Mouse (Mus musculus): ENCODE measurements at regions not wholly inside any gene's neighbourhood (a gene's known extent, or its start where the extent isn't known, plus 50 kb on each side); places are given as distances from the start of the nearest gene placed in this dataset.

DNA sequence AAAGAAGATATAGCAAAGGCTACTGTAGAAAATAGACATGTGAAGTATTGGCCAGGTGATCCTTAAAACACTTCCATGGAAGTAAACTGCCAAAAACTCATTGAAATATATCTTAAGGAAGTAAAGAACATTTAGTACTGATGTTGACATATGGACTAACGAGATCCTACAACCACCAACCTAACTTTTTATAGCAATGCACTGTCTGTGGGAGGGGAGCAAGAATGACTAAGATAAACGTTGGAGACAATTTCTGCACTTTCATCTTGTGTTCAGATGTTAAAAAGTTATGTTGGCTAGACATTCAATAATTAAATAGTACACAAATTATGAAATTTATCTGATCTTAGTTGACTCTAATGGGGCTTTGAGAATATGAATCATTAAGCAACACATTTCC, 534.5 kb upstream of the Nova1 start:
- TF ChIP-seq CTCF (IDR thresholded peaks at IDR 0.05; ENCODE audit: low read depth): no peak
- 42% methylated on average over 2 of the region's 2 CpGs for WGBS
- no peak for DNase-seq (ENCODE audit: low spot score)
- ATAC-seq (replicated peaks; ENCODE audit: low FRiP score, low read depth): no peak
- Histone ChIP-seq H3K4me3 (replicated peaks; ENCODE audit: low read depth, low read length) (no peak overlapping the region), H3K36me3 (ENCODE audit: insufficient read depth, low read length) (no peaks in the 10 kb centered on the region), H3K9me3 (replicated peaks; ENCODE audit: low read length) (no peaks in the 10 kb centered on the region), H3K27ac (no peak overlapping the region), H3K9ac (ENCODE audit: low read depth, low read length) (no peak overlapping the region), H3K4me1 (replicated peaks; ENCODE audit: insufficient read depth, low read length) (no peaks in the 10 kb centered on the region), H3K4me2 (ENCODE audit: low read length) (no peak overlapping the region), H3K27me3 (ENCODE audit: insufficient read depth, low read length) (no peaks in the 10 kb centered on the region)

DNA sequence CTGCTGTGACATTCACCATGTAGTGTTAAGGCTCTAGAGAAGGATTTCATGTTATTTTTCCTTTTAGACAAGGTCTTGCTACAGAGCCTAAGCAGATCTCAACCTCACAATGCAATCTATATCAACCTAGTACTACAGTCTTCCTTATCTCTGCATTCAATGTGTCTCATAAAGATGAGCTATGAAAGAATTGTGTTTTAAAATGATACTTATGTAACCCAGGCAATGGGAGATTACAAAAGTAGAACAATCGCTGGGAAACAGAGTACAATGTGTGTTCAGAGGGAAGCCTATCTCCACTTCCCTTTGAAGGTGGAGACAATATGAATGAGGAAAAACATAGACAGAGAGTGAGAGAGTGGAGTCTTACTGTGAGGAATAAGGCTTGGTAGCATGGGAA, 532.5 kb upstream of the Nova1 start:
- Histone ChIP-seq H3K9ac (ENCODE audit: low read depth, low read length) (no peak overlapping the region), H3K27ac (no peak overlapping the region), H3K4me1 (replicated peaks; ENCODE audit: insufficient read depth, low read length) (no peaks in the 10 kb centered on the region), H3K4me3 (replicated peaks; ENCODE audit: low read depth, low read length) (no peak overlapping the region), H3K4me2 (ENCODE audit: low read length) (no peak overlapping the region), H3K36me3 (ENCODE audit: insufficient read depth, low read length) (no peaks in the 10 kb centered on the region), H3K9me3 (replicated peaks; ENCODE audit: low read length) (no peaks in the 10 kb centered on the region), H3K27me3 (ENCODE audit: insufficient read depth, low read length) (no peaks in the 10 kb centered on the region)
- no peak for DNase-seq (ENCODE audit: low spot score)
- WGBS: 95% methylated on average over 1 of the region's 1 CpGs
- no peak for ATAC-seq (replicated peaks; ENCODE audit: low FRiP score, low read depth)
- no peak for TF ChIP-seq CTCF (IDR thresholded peaks at IDR 0.05; ENCODE audit: low read depth)

DNA sequence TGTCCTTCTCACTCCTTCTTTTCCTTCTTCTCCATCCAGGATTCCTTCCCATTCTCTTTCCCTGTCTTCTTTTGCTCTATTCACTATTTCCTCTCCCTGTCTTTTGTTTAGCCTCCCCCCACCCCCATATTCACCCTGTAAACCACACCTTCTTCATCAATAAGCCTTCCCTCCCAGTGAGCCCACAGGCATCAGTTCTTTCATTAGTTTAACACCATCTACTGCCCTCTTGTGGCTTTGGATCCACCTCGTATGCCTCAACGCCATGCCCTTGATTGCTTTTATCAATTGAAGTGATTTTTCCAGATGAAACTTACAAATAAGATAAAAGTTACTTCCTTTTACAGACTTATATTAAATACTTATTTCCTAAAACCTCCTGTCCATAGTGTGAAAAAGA, 494.7 kb upstream of the Nova1 start:
- Histone ChIP-seq H3K36me3 (ENCODE audit: insufficient read depth, low read length) (no peaks in the 10 kb centered on the region), H3K4me3 (replicated peaks; ENCODE audit: low read depth, low read length) (no peak overlapping the region), H3K9me3 (replicated peaks; ENCODE audit: low read length) (no peaks in the 10 kb centered on the region), H3K9ac (ENCODE audit: low read depth, low read length) (no peak overlapping the region), H3K27me3 (ENCODE audit: insufficient read depth, low read length) (no peaks in the 10 kb centered on the region), H3K4me2 (ENCODE audit: low read length) (no peak overlapping the region), H3K27ac (no peak overlapping the region), H3K4me1 (replicated peaks; ENCODE audit: insufficient read depth, low read length) (no peaks in the 10 kb centered on the region)
- peak; percentile 63 for TF ChIP-seq CTCF (IDR thresholded peaks at IDR 0.05; ENCODE audit: low read depth)
- DNase-seq (ENCODE audit: low spot score) (peak; percentile 34), ATAC-seq (replicated peaks; ENCODE audit: low FRiP score, low read depth) (no peak)
- WGBS: 19% methylated on average over 2 of the region's 2 CpGs

DNA sequence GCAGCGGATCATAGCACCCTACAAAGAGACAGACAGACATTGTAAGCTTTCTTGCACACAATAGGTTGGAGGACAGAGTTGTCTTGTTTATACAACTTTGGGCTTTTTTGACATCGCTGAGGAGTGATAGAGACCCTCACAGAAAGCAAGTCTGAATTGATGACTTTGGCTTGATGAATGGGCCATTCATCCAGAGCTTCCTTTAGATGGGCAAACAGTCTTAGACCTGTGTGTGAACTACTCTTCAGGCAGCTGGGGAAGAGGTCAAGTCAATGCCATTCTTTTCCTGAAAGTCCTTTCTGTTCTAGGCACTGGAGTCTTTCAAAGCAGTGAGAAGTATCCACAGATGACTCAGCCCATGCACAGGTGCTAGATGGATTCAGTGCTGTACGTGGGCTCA, 457.2 kb upstream of the Nova1 start:
- TF ChIP-seq CTCF (IDR thresholded peaks at IDR 0.05; ENCODE audit: low read depth): no peak
- H3K27me3 ChIP-seq (ENCODE audit: insufficient read depth, low read length): no peaks in the 10 kb centered on the region
- H3K9me3 ChIP-seq (replicated peaks; ENCODE audit: low read length): no peaks in the 10 kb centered on the region
- H3K4me2 ChIP-seq (ENCODE audit: low read length): no peak overlapping the region
- H3K4me3 ChIP-seq (replicated peaks; ENCODE audit: low read depth, low read length): no peak overlapping the region
- ATAC-seq (replicated peaks; ENCODE audit: low FRiP score, low read depth): no peak
- no peak overlapping the region for H3K9ac ChIP-seq (ENCODE audit: low read depth, low read length)
- H3K4me1 ChIP-seq (replicated peaks; ENCODE audit: insufficient read depth, low read length): no peaks in the 10 kb centered on the region
- no peaks in the 10 kb centered on the region for H3K36me3 ChIP-seq (ENCODE audit: insufficient read depth, low read length)
- WGBS: 76% methylated on average over 3 of the region's 3 CpGs
- no peak for DNase-seq (ENCODE audit: low spot score)
- H3K27ac ChIP-seq: no peak overlapping the region

DNA sequence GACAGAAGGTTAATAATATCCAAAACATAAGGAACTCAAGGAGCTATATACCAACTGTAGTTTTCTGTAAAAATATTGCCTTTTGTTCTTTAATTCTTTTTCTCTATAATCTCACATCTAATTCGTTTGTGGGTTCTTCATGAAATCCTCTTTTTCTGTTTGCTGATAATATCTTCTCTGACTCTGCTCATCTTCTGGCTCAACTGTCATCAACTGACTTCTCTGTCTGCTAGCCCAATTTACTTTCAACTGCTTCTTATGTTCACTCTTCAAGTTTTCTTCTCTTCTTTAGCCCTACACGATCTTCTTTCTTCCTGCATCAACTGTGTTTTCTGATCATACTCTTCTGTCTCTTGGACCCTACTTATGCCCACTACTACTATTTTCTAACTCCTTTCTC, 453.6 kb upstream of the Nova1 start:
- WGBS: 85% methylated on average over 2 of the region's 2 CpGs
- ATAC-seq (replicated peaks; ENCODE audit: low FRiP score, low read depth) (no peak), DNase-seq (ENCODE audit: low spot score) (no peak)
- Histone ChIP-seq H3K4me3 (replicated peaks; ENCODE audit: low read depth, low read length) (no peak overlapping the region), H3K27me3 (ENCODE audit: insufficient read depth, low read length) (no peaks in the 10 kb centered on the region), H3K9me3 (replicated peaks; ENCODE audit: low read length) (no peaks in the 10 kb centered on the region), H3K27ac (no peak overlapping the region), H3K4me1 (replicated peaks; ENCODE audit: insufficient read depth, low read length) (no peaks in the 10 kb centered on the region), H3K9ac (ENCODE audit: low read depth, low read length) (no peak overlapping the region), H3K36me3 (ENCODE audit: insufficient read depth, low read length) (no peaks in the 10 kb centered on the region), H3K4me2 (ENCODE audit: low read length) (no peak overlapping the region)
- no peak for TF ChIP-seq CTCF (IDR thresholded peaks at IDR 0.05; ENCODE audit: low read depth)

DNA sequence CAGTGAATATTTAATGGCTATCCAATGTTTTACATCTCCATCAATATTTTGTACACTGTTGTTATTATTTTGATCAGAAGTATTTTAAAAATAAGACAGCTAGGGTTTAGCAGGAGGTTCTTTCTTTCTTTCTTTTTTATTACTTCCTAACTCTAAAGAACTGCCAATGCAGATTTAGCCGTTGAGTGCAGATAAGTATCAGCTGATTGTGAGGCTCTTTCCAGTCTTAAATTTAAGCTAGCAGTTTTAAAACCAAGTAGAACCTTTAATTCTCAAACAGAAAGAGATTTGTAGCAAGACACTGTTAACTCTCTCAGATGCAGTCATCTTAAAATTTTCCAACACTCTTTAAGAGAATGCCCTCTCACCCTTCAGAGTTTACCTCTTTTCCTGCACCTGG, 445.4 kb upstream of the Nova1 start:
- Histone ChIP-seq H3K27me3 (ENCODE audit: insufficient read depth, low read length) (no peaks in the 10 kb centered on the region), H3K4me3 (replicated peaks; ENCODE audit: low read depth, low read length) (no peak overlapping the region), H3K36me3 (ENCODE audit: insufficient read depth, low read length) (no peaks in the 10 kb centered on the region), H3K4me2 (ENCODE audit: low read length) (no peak overlapping the region), H3K27ac (no peak overlapping the region), H3K9me3 (replicated peaks; ENCODE audit: low read length) (no peaks in the 10 kb centered on the region), H3K4me1 (replicated peaks; ENCODE audit: insufficient read depth, low read length) (no peaks in the 10 kb centered on the region), H3K9ac (ENCODE audit: low read depth, low read length) (no peak overlapping the region)
- DNase-seq (ENCODE audit: low spot score): no peak
- ATAC-seq (replicated peaks; ENCODE audit: low FRiP score, low read depth): no peak
- TF ChIP-seq CTCF (IDR thresholded peaks at IDR 0.05; ENCODE audit: low read depth): no peak
- WGBS: 62% methylated on average over 1 of the region's 1 CpGs

DNA sequence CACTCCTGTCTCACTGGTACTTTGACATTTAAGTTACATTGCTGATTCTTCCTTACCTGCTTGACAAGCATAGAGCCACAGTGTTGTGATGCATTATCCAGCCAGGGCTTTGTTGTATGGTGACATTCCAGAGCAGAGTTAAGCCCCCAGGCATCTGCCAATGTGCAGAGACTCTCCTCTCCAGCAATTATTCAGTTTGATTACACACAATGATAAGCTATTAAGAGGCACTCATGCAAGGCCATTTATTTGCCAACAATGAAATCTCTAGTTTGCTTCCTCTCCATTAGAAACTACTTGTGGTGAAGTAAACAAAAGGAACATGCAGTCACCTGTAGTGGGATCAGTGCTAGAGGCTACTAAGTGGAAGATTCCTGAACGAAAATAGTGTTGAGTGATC, 444.7 kb upstream of the Nova1 start:
- Histone ChIP-seq H3K4me2 (ENCODE audit: low read length) (no peak overlapping the region), H3K27ac (no peak overlapping the region), H3K9ac (ENCODE audit: low read depth, low read length) (no peak overlapping the region), H3K4me1 (replicated peaks; ENCODE audit: insufficient read depth, low read length) (no peaks in the 10 kb centered on the region), H3K36me3 (ENCODE audit: insufficient read depth, low read length) (no peaks in the 10 kb centered on the region), H3K9me3 (replicated peaks; ENCODE audit: low read length) (no peaks in the 10 kb centered on the region), H3K27me3 (ENCODE audit: insufficient read depth, low read length) (no peaks in the 10 kb centered on the region), H3K4me3 (replicated peaks; ENCODE audit: low read depth, low read length) (no peak overlapping the region)
- no peak for ATAC-seq (replicated peaks; ENCODE audit: low FRiP score, low read depth)
- 59% methylated on average over 1 of the region's 1 CpGs for WGBS
- no peak for TF ChIP-seq CTCF (IDR thresholded peaks at IDR 0.05; ENCODE audit: low read depth)
- no peak for DNase-seq (ENCODE audit: low spot score)

All from kidney, postnatal 0 days (tissue).